Mouse (Mus musculus) cerebellum, adult 8-10 months (tissue): ENCODE data around the gene Sdk2.

Source experiments
- DNase-seq: peaks from one replicate; pipeline ENCODE4 v3.0.0; 2022

The Sdk2 gene

GRCm38 (mm10) chr11:114044373-114044772 is 22.5 kb downstream of the Sdk2 start:
- DNase-seq, result no peak

GRCm38 (mm10) chr11:114043530-114043929 is 23.3 kb downstream of the Sdk2 start:
- DNase-seq, result no peak

GRCm38 (mm10) chr11:114040391-114041035 is 26.3 kb downstream of the Sdk2 start:
- DNase-seq, result peak; percentile 18

GRCm38 (mm10) chr11:114038036-114038435 is 28.8 kb downstream of the Sdk2 start:
- no peak for DNase-seq

- DNase-seq, result no peak
Measured at GRCm38 (mm10) chr11:114031491-114031890, 35.4 kb downstream of the Sdk2 start.

- DNase-seq, result no peak
Measured at GRCm38 (mm10) chr11:114030214-114030613, 36.6 kb downstream of the Sdk2 start.

- DNase-seq, result no peak
Measured at GRCm38 (mm10) chr11:114028512-114028911, 38.3 kb downstream of the Sdk2 start.

- no peak for DNase-seq
Measured at GRCm38 (mm10) chr11:114028021-114028420, 38.8 kb downstream of the Sdk2 start.

- DNase-seq, result no peak
Measured at GRCm38 (mm10) chr11:114025056-114025455, 41.8 kb downstream of the Sdk2 start.

GRCm38 (mm10) chr11:114023965-114024364 is 42.9 kb downstream of the Sdk2 start:
- DNase-seq, result no peak

GRCm38 (mm10) chr11:114022166-114022565 is 44.7 kb downstream of the Sdk2 start:
- DNase-seq, result no peak

GRCm38 (mm10) chr11:114019087-114019486 is 47.8 kb downstream of the Sdk2 start:
- DNase-seq, result no peak

GRCm38 (mm10) chr11:114016889-114017392 is 49.9 kb downstream of the Sdk2 start:
- DNase-seq, result no peak

GRCm38 (mm10) chr11:114016108-114016888 is 50.5 kb downstream of the Sdk2 start:
- no peak for DNase-seq

- DNase-seq, result no peak
Measured at GRCm38 (mm10) chr11:114011523-114011922, 55.3 kb downstream of the Sdk2 start.

GRCm38 (mm10) chr11:114005879-114006278 is 61.0 kb downstream of the Sdk2 start:
- DNase-seq, result no peak

GRCm38 (mm10) chr11:114004651-114005050 is 62.2 kb downstream of the Sdk2 start:
- no peak for DNase-seq

GRCm38 (mm10) chr11:114003195-114003594 is 63.7 kb downstream of the Sdk2 start:
- no peak for DNase-seq

- DNase-seq, result no peak
Measured at GRCm38 (mm10) chr11:114000051-114000450, 66.8 kb downstream of the Sdk2 start.

- no peak for DNase-seq
Measured at GRCm38 (mm10) chr11:113998702-113999101, 68.1 kb downstream of the Sdk2 start.

- DNase-seq, result no peak
Measured at GRCm38 (mm10) chr11:113993921-113994320, 72.9 kb downstream of the Sdk2 start.

- DNase-seq, result no peak
Measured at GRCm38 (mm10) chr11:113992894-113993293, 74.0 kb downstream of the Sdk2 start.

- no peak for DNase-seq
Measured at GRCm38 (mm10) chr11:113991886-113992285, 75.0 kb downstream of the Sdk2 start.

- peak; percentile 15 for DNase-seq
Measured at GRCm38 (mm10) chr11:113990466-113990865, 76.4 kb downstream of the Sdk2 start.
